Mouse (Mus musculus): ENCODE data around the gene Usp3. TPM values are rescaled to one million over a fixed set of nuclear protein-coding genes. Genes with fewer than 3 reads are reported as not detected.

Gene Usp3
- polyA plus RNA-seq, 1 experiment from 2014 or later: 99.8 TPM

GRCm38 (mm10) chr9:66513150-66513549 is 79.8 kb downstream of the Usp3 start:
- peak; percentile 55 for DNase-seq (ENCODE audit: low spot score)
- ATAC-seq (replicated peaks; ENCODE audit: low FRiP score): no peak
- Histone ChIP-seq H3K4me2 (ENCODE audit: low read depth, low read length, severe bottlenecking) (no peak overlapping the region), H3K27me3 (ENCODE audit: control insufficient read depth, insufficient read depth, low read length) (no peaks in the 10 kb centered on the region), H3K9ac (ENCODE audit: low read length) (no peak overlapping the region), H3K9me3 (ENCODE audit: control insufficient read depth, low read length) (no peaks in the 10 kb centered on the region), H3K4me3 (ENCODE audit: low read depth, low read length) (no peak overlapping the region), H3K36me3 (ENCODE audit: control insufficient read depth, insufficient read depth, low read length) (peaks cover 11% of the 10 kb centered on the region; the same call in 1 of the 2 replicates), H3K27ac (ENCODE audit: low read depth, low read length) (no peak overlapping the region), H3K4me1 (replicated peaks; ENCODE audit: control insufficient read depth, insufficient read depth, low read length) (peaks cover 12% of the 10 kb centered on the region; the same call in 1 of the 2 replicates)

DNA sequence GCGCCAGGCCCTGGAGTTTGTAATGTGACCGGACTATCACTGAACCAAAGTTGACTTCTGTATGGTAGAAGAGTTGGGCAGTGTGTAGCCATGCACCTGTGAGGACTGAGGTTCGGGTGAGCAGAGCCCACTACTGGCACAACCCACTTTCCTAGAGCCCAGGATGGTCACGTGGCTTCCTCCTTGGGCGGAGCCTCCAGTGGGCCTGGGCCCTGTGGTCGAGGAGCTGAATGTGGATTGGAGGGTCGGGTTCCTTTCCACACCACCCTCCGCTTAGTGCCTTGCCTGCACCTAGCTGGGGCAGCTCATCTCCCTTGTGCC is 80.6 kb downstream of the Usp3 start:
- Histone ChIP-seq H3K36me3 (ENCODE audit: control insufficient read depth, insufficient read depth, low read length) (peaks cover 14% of the 10 kb centered on the region; the same call in 1 of the 2 replicates), H3K9ac (ENCODE audit: low read length) (peak overlapping the region; percentile 69), H3K4me2 (ENCODE audit: low read depth, low read length, severe bottlenecking) (peak overlapping the region; percentile 99), H3K4me1 (replicated peaks; ENCODE audit: control insufficient read depth, insufficient read depth, low read length) (peaks cover 12% of the 10 kb centered on the region; the same call in 1 of the 2 replicates), H3K27ac (ENCODE audit: low read depth, low read length) (peak overlapping the region; percentile 86), H3K27me3 (ENCODE audit: control insufficient read depth, insufficient read depth, low read length) (no peaks in the 10 kb centered on the region), H3K4me3 (ENCODE audit: low read depth, low read length) (peak overlapping the region; percentile 43), H3K9me3 (ENCODE audit: control insufficient read depth, low read length) (no peaks in the 10 kb centered on the region)
- DNase-seq (ENCODE audit: low spot score) (peak; percentile 90), ATAC-seq (replicated peaks; ENCODE audit: low FRiP score) (peak; percentile 88)
- WGBS: 0% methylated on average over 8 of the region's 8 CpGs

DNA sequence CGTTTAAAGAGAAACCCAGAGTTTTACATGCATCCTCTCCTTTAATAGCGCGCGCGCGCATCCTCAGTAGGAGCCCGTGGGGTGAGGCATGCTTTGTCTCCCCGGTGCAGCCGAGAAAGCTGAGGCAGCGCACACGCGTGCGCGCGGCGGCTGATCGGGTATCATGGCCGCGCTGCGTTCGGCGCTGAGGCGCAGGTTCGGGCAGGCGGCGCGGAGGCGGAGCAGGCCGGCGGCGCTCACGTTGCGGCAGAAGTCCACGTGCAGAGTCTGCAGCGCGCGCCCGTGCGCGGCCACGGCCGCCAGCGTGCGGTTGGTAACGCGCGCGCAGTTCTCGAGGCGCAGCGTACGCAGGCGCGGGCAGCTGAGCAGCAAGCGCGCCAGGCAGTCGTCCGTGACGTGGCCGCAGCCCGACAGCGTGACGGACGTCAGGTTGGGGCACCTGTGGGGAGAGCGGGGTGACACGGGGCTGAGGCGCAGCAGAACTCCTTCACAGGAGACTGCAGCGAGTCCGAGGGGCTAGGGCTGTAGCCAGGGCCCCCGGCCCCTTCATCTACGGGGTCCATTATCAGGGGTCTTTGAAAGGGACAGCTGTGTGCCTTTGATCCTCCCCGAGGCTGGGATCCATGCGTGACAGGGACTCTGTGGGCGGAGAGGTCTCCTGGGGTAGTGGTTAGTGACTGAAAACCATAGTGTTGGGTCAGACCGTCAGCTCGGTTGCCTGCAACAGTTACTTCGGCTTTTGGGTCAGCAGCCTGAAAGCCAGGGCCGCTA is 81.2 kb downstream of the Usp3 start:
- ATAC-seq (replicated peaks; ENCODE audit: low FRiP score): peak; percentile 90
- Histone ChIP-seq H3K9ac (ENCODE audit: low read length) (peak overlapping the region; percentile 69), H3K9me3 (ENCODE audit: control insufficient read depth, low read length) (no peaks in the 10 kb centered on the region), H3K36me3 (ENCODE audit: control insufficient read depth, insufficient read depth, low read length) (peaks cover 14% of the 10 kb centered on the region; the same call in 1 of the 2 replicates), H3K27me3 (ENCODE audit: control insufficient read depth, insufficient read depth, low read length) (no peaks in the 10 kb centered on the region), H3K27ac (ENCODE audit: low read depth, low read length) (peak overlapping the region; percentile 86), H3K4me3 (ENCODE audit: low read depth, low read length) (peak overlapping the region; percentile 43), H3K4me2 (ENCODE audit: low read depth, low read length, severe bottlenecking) (peak overlapping the region; percentile 99), H3K4me1 (replicated peaks; ENCODE audit: control insufficient read depth, insufficient read depth, low read length) (peaks cover 15% of the 10 kb centered on the region; the same call in 1 of the 2 replicates)
- DNase-seq (ENCODE audit: low spot score): peak; percentile 95
- under 1% methylated on average over 78 of the region's 78 CpGs for WGBS

DNA sequence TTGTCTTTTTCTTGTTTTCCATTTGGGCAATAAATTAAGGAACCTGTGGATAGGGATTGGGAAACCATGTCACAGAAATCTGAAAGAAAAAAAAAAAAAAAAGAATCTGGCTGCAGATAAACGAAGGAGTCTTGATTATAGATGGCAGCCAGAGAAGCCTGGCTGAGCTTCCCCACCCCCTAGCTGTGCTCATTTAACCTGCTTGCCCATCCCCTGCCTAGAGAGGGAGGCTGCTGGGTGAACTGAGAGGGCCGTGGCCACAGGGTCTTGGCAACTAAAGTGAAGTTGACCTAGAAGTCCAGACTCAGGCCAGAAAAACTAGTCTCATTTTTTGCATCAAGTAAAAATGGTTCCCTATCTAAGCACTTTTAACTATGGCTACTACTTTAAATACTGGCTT is 82.0 kb downstream of the Usp3 start:
- Histone ChIP-seq H3K9ac (ENCODE audit: low read length) (peak overlapping the region; percentile 69), H3K4me2 (ENCODE audit: low read depth, low read length, severe bottlenecking) (peak overlapping the region; percentile 99), H3K9me3 (ENCODE audit: control insufficient read depth, low read length) (no peaks in the 10 kb centered on the region), H3K36me3 (ENCODE audit: control insufficient read depth, insufficient read depth, low read length) (peaks cover 10% of the 10 kb centered on the region; the same call in 1 of the 2 replicates), H3K4me1 (replicated peaks; ENCODE audit: control insufficient read depth, insufficient read depth, low read length) (peaks cover 22% of the 10 kb centered on the region; the same call in 1 of the 2 replicates), H3K27me3 (ENCODE audit: control insufficient read depth, insufficient read depth, low read length) (no peaks in the 10 kb centered on the region), H3K4me3 (ENCODE audit: low read depth, low read length) (peak overlapping the region; percentile 43), H3K27ac (ENCODE audit: low read depth, low read length) (peak overlapping the region; percentile 86)
- WGBS: 2% methylated on average over 2 of the region's 2 CpGs
- ATAC-seq (replicated peaks; ENCODE audit: low FRiP score) (no peak), DNase-seq (ENCODE audit: low spot score) (peak; percentile 60)

DNA sequence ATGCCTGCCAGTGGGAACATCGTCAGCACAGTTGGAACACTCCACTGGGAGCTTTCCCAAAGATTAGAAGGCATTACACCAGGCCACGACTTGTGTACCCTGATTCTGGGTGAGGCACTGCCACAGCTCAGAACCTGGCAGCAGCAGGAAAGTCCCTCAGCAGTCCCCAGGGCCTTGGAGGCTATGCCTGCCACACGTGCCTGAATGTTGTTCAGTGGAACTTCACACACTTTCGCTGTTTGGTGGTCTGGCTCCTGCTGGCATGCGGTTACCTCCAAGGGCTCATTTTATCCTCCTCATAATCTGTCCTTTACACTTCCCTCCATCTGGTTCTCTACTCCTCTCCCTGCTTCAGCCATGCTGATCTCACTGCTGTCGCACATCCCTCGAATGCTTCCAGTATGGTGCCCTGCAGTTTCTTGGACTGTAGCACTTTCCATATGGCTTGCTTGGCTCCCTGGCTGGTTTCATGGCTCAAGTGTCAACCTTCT is 82.5 kb downstream of the Usp3 start:
- Histone ChIP-seq H3K4me2 (ENCODE audit: low read depth, low read length, severe bottlenecking) (peak overlapping the region; percentile 5; the same call in 1 of the 2 replicates), H3K4me3 (ENCODE audit: low read depth, low read length) (no peak overlapping the region)

DNA sequence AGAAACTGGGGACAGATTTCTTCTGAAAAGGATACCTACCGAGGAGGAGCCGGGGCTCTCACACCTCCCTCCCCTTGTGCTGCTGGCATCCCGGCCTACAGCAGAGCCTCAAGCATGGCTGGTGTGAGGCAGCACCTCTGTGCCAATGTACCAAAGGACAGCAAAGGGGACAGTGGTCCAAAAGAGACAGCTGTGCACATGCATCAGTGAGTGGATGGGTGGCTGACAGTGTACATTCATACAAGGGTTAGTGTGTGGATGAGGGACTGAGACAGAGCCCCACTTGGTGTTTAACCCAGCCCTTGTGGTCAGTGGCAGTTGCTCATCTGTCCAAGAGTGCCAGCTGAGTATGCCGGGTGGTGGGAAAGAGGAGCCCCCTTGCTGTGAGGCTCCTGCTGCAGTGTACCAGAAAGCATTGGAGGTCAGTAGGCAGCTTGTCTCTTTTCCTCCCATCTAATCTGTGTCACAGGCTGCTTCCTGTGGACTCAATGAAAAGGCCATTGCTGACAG is 84.0 kb downstream of the Usp3 start:
- no peak overlapping the region for H3K27ac ChIP-seq (ENCODE audit: low read depth, low read length)
- WGBS: 70% methylated on average over 4 of the region's 4 CpGs
- no peak overlapping the region for H3K9ac ChIP-seq (ENCODE audit: low read length)
- H3K4me1 ChIP-seq (replicated peaks; ENCODE audit: control insufficient read depth, insufficient read depth, low read length): peaks cover 35% of the 10 kb centered on the region
- H3K9me3 ChIP-seq (ENCODE audit: control insufficient read depth, low read length): no peaks in the 10 kb centered on the region
- H3K4me2 ChIP-seq (ENCODE audit: low read depth, low read length, severe bottlenecking): no peak overlapping the region
- no peak overlapping the region for H3K4me3 ChIP-seq (ENCODE audit: low read depth, low read length)
- ATAC-seq (replicated peaks; ENCODE audit: low FRiP score): no peak
- H3K27me3 ChIP-seq (ENCODE audit: control insufficient read depth, insufficient read depth, low read length): no peaks in the 10 kb centered on the region
- peaks cover 10% of the 10 kb centered on the region; the same call in 1 of the 2 replicates for H3K36me3 ChIP-seq (ENCODE audit: control insufficient read depth, insufficient read depth, low read length)
- no peak for DNase-seq (ENCODE audit: low spot score)

More for the DNA sequence above, 82.5 kb downstream of the Usp3 start:
- 77% methylated on average over 7 of the region's 7 CpGs for WGBS
- Histone ChIP-seq H3K36me3 (ENCODE audit: control insufficient read depth, insufficient read depth, low read length) (peaks cover 7% of the 10 kb centered on the region; the same call in 1 of the 2 replicates), H3K27me3 (ENCODE audit: control insufficient read depth, insufficient read depth, low read length) (no peaks in the 10 kb centered on the region), H3K9me3 (ENCODE audit: control insufficient read depth, low read length) (no peaks in the 10 kb centered on the region), H3K9ac (ENCODE audit: low read length) (no peak overlapping the region; the same call in 1 of the 2 replicates), H3K4me1 (replicated peaks; ENCODE audit: control insufficient read depth, insufficient read depth, low read length) (peaks cover 26% of the 10 kb centered on the region), H3K27ac (ENCODE audit: low read depth, low read length) (peak overlapping the region; percentile 86; the same call in 1 of the 2 replicates)
- DNase-seq (ENCODE audit: low spot score) (no peak), ATAC-seq (replicated peaks; ENCODE audit: low FRiP score) (no peak)

DNA sequence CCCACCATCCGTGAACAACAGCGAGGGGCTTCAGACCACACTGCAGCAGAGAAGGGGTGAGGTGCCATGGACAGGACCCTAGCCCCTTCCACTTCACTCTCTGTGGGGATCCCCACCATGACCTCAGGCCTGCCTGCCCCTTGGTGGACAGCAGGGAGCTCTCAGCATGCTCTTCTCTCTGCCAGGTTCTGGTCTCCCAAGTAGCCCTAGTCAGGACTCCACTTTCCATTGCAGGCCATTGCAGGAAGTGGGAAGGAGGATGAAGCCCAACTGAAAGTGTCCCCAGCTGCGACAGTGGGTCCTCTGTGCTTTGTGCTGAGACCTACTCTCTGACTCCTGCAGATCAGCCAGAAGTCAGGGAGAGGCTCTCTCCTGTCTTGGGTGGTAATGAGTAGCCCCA is 85.3 kb downstream of the Usp3 start:
- peaks cover 35% of the 10 kb centered on the region for H3K4me1 ChIP-seq (replicated peaks; ENCODE audit: control insufficient read depth, insufficient read depth, low read length)

GRCm38 (mm10) chr9:66506424-66506823 is 86.5 kb downstream of the Usp3 start:
- Histone ChIP-seq H3K27me3 (ENCODE audit: control insufficient read depth, insufficient read depth, low read length) (no peaks in the 10 kb centered on the region), H3K9ac (ENCODE audit: low read length) (no peak overlapping the region), H3K9me3 (ENCODE audit: control insufficient read depth, low read length) (no peaks in the 10 kb centered on the region), H3K4me3 (ENCODE audit: low read depth, low read length) (no peak overlapping the region), H3K4me2 (ENCODE audit: low read depth, low read length, severe bottlenecking) (peak overlapping the region; percentile 18; the same call in 1 of the 2 replicates), H3K4me1 (replicated peaks; ENCODE audit: control insufficient read depth, insufficient read depth, low read length) (peaks cover 35% of the 10 kb centered on the region), H3K27ac (ENCODE audit: low read depth, low read length) (peak overlapping the region; percentile 88), H3K36me3 (ENCODE audit: control insufficient read depth, insufficient read depth, low read length) (peaks cover 10% of the 10 kb centered on the region; the same call in 1 of the 2 replicates)
- ATAC-seq (replicated peaks; ENCODE audit: low FRiP score): no peak; the same call in 1 of the 2 replicates
- DNase-seq (ENCODE audit: low spot score): no peak

More for the DNA sequence above, 85.3 kb downstream of the Usp3 start:
- H3K4me2 ChIP-seq (ENCODE audit: low read depth, low read length, severe bottlenecking): no peak overlapping the region
- no peaks in the 10 kb centered on the region for H3K27me3 ChIP-seq (ENCODE audit: control insufficient read depth, insufficient read depth, low read length)
- WGBS: 90% methylated on average over 3 of the region's 3 CpGs
- H3K36me3 ChIP-seq (ENCODE audit: control insufficient read depth, insufficient read depth, low read length): peaks cover 10% of the 10 kb centered on the region; the same call in 1 of the 2 replicates
- no peaks in the 10 kb centered on the region for H3K9me3 ChIP-seq (ENCODE audit: control insufficient read depth, low read length)
- DNase-seq (ENCODE audit: low spot score): no peak
- no peak overlapping the region for H3K27ac ChIP-seq (ENCODE audit: low read depth, low read length)
- H3K9ac ChIP-seq (ENCODE audit: low read length): no peak overlapping the region
- ATAC-seq (replicated peaks; ENCODE audit: low FRiP score): no peak
- no peak overlapping the region for H3K4me3 ChIP-seq (ENCODE audit: low read depth, low read length)
